Comparison of ENCODE assay signal across 23 mouse cellular contexts in genomic region chr13:57696685-57697084, GRCm38 (mm10).
DNase-seq lines count a peak whose midpoint lies in the region; ATAC-seq lines count a peak whose summit lies in the region.
"Had no signal": no experiment of that assay in that cellular context is flagged by ENCODE, and none has a peak within 500 bp of the region (broad histone marks: within the 10 kb centered on the region; RNA-seq: fewer than 3 reads in every experiment).

No protein-coding gene starts in this region.

- peak; percentile 39 to 49 for DNase-seq in cerebellum, postnatal 10 days
- DNase-seq in cerebellum, adult 11 months, result no peak
- peak; percentile 7 for DNase-seq in kidney, adult 11 months
- DNase-seq in kidney, adult 18-20 months, result no peak
- DNase-seq in liver, result peak; percentile 55
- DNase-seq in liver, embryonic 11.5 days (ENCODE audit: low spot score), result no peak
- DNase-seq in heart, adult 11 months, result no peak
- DNase-seq: adrenal gland, adult 8-10 months; adrenal gland, postnatal 25 days; cerebellum, adult 9-11 months; gastrocnemius, postnatal 25 days; heart, adult 2 months; heart, postnatal 14 days; heart, postnatal 4 days had no signal

- H3K4me2 ChIP-seq in liver, embryonic 11.5 days, result no peak overlapping the region
- H3K4me2 ChIP-seq: embryonic facial prominence, embryonic 12.5 days; forebrain, embryonic 12.5 days; forebrain, embryonic 15.5 days; heart, embryonic 13.5 days; hindbrain, embryonic 14.5 days had no signal

- no peak overlapping the region for H3K9ac ChIP-seq in liver, embryonic 11.5 days (ENCODE audit: low read depth, low read length)
- H3K9ac ChIP-seq: embryonic facial prominence, embryonic 12.5 days; forebrain, embryonic 12.5 days; forebrain, embryonic 15.5 days; heart, embryonic 13.5 days; hindbrain, embryonic 14.5 days had no signal

- H3K27ac ChIP-seq in liver, embryonic 11.5 days (ENCODE audit: low read depth, low read length), result no peak overlapping the region
- H3K27ac ChIP-seq: embryonic facial prominence, embryonic 12.5 days; forebrain, embryonic 12.5 days; forebrain, embryonic 15.5 days; heart, adult 2 months; heart, embryonic 10.5 days; heart, embryonic 13.5 days; hindbrain, embryonic 14.5 days; hindbrain, postnatal 0 days had no signal

- WGBS in liver, embryonic 11.5 days, result 71% methylated on average over 5 of the region's 5 CpGs

- no peaks in the 10 kb centered on the region for H3K9me3 ChIP-seq in liver, embryonic 11.5 days (ENCODE audit: control insufficient read depth, low read length)
- H3K9me3 ChIP-seq: embryonic facial prominence, embryonic 12.5 days; forebrain, embryonic 12.5 days; forebrain, embryonic 15.5 days; heart, embryonic 10.5 days; heart, embryonic 13.5 days had no signal

- H3K4me3 ChIP-seq in liver, embryonic 11.5 days (ENCODE audit: low read depth, low read length), result no peak overlapping the region
- H3K4me3 ChIP-seq: embryonic facial prominence, embryonic 12.5 days; erythroblast, embryonic 14.5 days; forebrain, embryonic 12.5 days; forebrain, embryonic 15.5 days; heart, adult 2 months; heart, embryonic 10.5 days; heart, embryonic 13.5 days had no signal

- no peak; the same call in 1 of the 2 replicates for ATAC-seq in liver, embryonic 11.5 days (replicated peaks; ENCODE audit: low FRiP score)
- ATAC-seq: activated CD4-positive, CD25-positive, alpha-beta regulatory T cell, adult 4 months; forebrain, embryonic 15.5 days; hindbrain, postnatal 0 days had no signal

- no peaks in the 10 kb centered on the region for H3K27me3 ChIP-seq in liver, embryonic 11.5 days (replicated peaks; ENCODE audit: control insufficient read depth, insufficient read depth, low read length)
- H3K27me3 ChIP-seq: embryonic facial prominence, embryonic 12.5 days; forebrain, embryonic 12.5 days; forebrain, embryonic 15.5 days; heart, embryonic 13.5 days had no signal

- no peaks in the 10 kb centered on the region for H3K4me1 ChIP-seq in liver, embryonic 11.5 days (replicated peaks; ENCODE audit: control insufficient read depth, insufficient read depth, low read length)
- H3K4me1 ChIP-seq: embryonic facial prominence, embryonic 12.5 days; forebrain, embryonic 15.5 days; heart, embryonic 10.5 days; heart, embryonic 13.5 days had no signal

- H3K36me3 ChIP-seq in liver, embryonic 11.5 days (ENCODE audit: control insufficient read depth, insufficient read depth, low read length), result no peaks in the 10 kb centered on the region
- H3K36me3 ChIP-seq: embryonic facial prominence, embryonic 12.5 days; forebrain, embryonic 12.5 days; forebrain, embryonic 15.5 days; heart, embryonic 10.5 days; heart, embryonic 13.5 days had no signal

Comparison
In these comparisons a context has a peak if more than half of its experiments do, and no peak if none do; other contexts are left out.
1. DNase-seq: peak in cerebellum, postnatal 10 days (2 of 2), kidney, adult 11 months (single experiment) and liver (single experiment); none in cerebellum, adult 11 months (single experiment), kidney, adult 18-20 months (single experiment), liver, embryonic 11.5 days (single experiment) and heart, adult 11 months (single experiment).